Mouse (Mus musculus): ENCODE results near the gene Peak1.

Gene Peak1

DNA sequence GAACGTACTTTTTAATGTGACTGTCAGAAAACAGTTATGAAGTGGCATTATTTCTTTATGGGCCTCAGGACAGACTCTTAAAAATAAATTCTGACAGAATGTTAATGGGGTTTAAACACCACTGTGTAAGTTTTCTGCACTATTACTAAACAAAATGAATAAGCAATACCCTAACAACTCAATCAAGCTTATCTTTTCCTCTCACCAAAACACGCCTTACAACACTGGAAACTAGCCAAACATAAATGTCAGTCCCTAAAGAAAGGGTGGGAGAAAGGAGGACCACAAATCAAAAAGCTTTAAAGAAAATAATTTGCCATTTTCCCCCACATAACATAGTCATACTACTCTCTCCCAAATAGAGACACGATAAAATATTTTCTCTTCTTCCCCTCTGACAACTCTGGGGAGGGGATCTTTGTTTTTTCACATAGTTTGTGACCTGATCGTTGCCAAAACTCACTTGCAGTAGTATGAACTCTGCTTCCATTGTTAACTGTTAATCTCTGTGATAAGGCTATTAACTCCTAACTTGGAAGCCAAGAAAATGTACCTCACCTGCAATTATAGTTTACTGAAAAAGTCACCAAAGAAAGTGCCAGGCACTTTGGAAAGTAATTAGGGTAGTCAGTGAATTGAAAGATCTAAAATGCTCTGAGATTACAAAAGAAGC is 1.8 kb downstream of the Peak1 start:
- DNase-seq (ENCODE audit: low read depth, low spot score): no peak

- no peak for DNase-seq (ENCODE audit: low read depth, low spot score)
Observed at GRCm38 (mm10) chr9:56415393-56415792, 2.5 kb downstream of the Peak1 start.

GRCm38 (mm10) chr9:56414322-56414721 is 3.5 kb downstream of the Peak1 start:
- DNase-seq (ENCODE audit: low read depth, low spot score): no peak

DNA sequence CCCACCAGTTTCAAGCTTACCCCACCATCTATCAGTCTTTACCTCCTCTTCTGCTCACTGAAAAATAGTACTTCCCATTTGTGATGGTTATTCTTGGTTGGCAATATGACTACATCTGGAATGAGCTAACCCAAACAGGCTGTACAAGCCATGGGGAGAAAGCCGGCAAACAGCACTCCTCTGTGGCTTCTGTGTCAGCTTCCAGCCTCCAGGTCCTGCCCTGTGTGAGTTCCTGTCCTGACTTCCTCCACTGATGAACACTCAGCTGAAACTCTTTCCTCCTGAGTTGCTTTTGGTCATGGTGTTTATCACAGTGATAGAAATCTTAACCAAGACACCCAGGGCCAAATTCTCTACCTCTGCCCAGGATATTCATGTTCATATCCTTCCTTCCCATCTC is 5.2 kb downstream of the Peak1 start:
- DNase-seq (ENCODE audit: low read depth, low spot score): no peak

DNA sequence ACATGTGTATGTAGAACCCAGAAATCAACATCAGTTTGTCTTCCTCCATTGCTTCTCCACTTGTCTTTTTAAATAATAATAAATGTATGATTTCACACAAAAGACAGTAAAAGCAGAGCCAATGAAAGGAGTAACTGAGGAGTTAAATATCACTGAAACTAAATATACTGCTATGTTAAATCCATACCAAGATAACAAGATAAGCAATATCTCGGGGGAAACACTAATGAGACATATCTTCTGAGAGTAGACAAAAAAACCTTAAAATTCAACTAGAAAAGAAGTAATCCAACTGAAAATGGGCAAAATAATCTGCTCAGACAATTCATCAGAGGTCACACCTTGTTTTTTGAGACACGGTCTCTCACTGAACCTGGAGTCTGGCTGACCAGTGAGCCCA is 7.9 kb downstream of the Peak1 start:
- DNase-seq (ENCODE audit: low read depth, low spot score): no peak

GRCm38 (mm10) chr9:56404619-56405018 is 13.2 kb downstream of the Peak1 start:
- no peak for DNase-seq (ENCODE audit: low read depth, low spot score)

- no peak for DNase-seq (ENCODE audit: low read depth, low spot score)
Observed at GRCm38 (mm10) chr9:56396306-56396705, 21.6 kb downstream of the Peak1 start.

GRCm38 (mm10) chr9:56392857-56393256 is 25.0 kb downstream of the Peak1 start:
- no peak for DNase-seq (ENCODE audit: low read depth, low spot score)

DNA sequence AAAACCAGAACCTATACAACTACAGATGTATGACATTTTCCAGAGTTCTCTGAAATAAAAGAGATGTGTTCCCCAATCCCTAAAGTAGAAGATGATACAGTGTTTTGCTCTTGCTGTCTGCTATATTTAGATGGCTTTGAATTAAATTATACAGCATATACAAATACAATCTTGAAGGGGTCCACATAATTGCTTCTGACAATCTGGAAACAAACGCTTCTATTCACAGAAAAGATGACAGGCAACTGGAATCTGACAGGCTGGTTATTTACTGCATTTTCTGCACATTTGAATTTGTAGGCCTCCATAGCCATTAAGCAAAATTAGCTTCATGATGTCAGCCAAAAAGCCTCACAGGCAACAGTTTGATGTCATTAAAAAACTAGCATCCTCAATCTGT is 35.1 kb downstream of the Peak1 start:
- no peak for DNase-seq (ENCODE audit: low read depth, low spot score)

DNA sequence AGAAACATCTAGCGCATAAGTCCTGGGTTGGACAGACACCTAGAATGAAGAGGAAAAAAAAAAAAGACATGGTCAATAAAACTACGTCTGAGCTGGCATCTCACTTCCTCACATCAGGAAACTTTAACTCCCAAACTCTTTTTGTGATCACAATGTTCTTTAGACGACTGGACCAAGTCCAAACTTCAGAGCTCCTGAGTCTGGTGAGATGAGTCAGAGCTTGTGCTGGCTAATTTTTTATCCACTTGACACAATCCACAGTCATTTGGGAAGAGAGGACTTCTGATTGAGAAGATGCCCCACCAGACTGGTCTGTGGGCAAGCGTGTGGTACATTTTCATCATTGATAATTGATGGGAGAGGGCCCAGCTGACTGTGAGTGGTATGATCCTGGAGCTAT is 43.5 kb downstream of the Peak1 start:
- no peak for DNase-seq (ENCODE audit: low read depth, low spot score)

GRCm38 (mm10) chr9:56370710-56371109 is 47.2 kb downstream of the Peak1 start:
- DNase-seq (ENCODE audit: low read depth, low spot score): no peak

- no peak for DNase-seq (ENCODE audit: low read depth, low spot score)
Observed at GRCm38 (mm10) chr9:56368814-56369213, 49.1 kb downstream of the Peak1 start.

- no peak for DNase-seq (ENCODE audit: low read depth, low spot score)
Observed at GRCm38 (mm10) chr9:56363306-56363705, 54.6 kb downstream of the Peak1 start.

GRCm38 (mm10) chr9:56359261-56359660 is 58.6 kb downstream of the Peak1 start:
- DNase-seq (ENCODE audit: low read depth, low spot score): no peak

- DNase-seq (ENCODE audit: low read depth, low spot score): no peak
Observed at GRCm38 (mm10) chr9:56355186-56355585, 62.7 kb downstream of the Peak1 start.

DNA sequence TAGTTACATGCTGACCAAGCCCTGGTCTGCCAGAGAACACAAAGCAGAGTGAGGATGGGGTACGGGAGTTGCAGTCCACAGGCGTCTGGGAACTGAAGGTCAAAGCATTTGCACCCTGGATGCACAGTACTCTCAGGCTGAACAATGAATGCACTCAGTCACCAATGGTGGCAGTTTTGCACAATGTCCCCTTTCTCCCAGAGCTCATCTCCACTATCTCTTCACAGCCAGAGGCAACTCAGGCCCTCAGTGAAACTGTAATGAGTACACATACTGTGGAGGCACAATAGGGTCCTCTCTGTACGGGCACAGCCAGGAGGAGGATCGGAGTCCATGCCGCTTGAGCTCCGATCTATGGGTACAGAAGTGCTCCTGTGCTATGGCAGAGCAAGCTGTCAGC is 71.5 kb downstream of the Peak1 start:
- no peak for DNase-seq (ENCODE audit: low read depth, low spot score)

- no peak for DNase-seq (ENCODE audit: low read depth, low spot score)
Observed at GRCm38 (mm10) chr9:56339426-56340195, 78.3 kb downstream of the Peak1 start.

DNA sequence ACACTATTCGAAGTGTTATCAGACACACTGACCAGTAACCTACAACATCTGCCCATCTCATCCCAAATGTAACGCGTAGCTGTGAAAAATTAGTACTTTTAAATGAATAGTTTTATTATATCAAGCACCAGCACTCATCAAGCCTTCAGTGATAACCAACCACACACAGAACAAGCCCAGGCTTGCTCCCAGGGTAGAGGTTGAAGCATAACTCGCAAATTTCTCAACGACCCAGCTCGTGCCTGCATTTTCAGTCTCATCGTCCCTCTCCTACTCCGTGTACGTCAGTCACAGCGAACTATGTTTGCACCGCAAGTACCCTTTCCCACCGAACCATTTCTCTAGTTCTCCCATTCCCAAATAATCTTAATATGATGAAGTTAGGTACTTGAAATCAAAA is 83.5 kb downstream of the Peak1 start:
- no peak for DNase-seq (ENCODE audit: low read depth, low spot score)

DNA sequence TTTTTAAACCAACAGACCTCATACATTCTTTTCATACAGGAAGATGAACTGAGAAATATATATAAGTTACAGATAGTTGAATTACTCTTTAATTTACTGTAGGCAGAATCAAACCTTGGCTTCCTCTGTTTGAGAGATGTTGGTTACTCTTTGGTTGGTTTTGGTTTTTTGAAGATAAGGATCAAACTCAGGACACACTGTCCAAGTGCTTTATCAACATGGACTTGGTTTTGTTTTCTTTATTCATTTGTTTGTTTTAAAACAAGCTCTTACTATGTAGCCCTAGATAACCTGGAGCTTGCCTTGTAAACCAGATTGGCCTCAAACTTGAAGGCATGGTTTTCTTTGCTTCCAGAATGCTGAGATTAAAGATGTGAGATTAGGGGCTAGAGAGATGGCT is 85.1 kb downstream of the Peak1 start:
- no peak for DNase-seq (ENCODE audit: low read depth, low spot score)

- no peak for DNase-seq (ENCODE audit: low read depth, low spot score)
Observed at GRCm38 (mm10) chr9:56326511-56327005, 91.3 kb downstream of the Peak1 start.

- no peak for DNase-seq (ENCODE audit: low read depth, low spot score)
Observed at GRCm38 (mm10) chr9:56325725-56326124, 92.1 kb downstream of the Peak1 start.

DNA sequence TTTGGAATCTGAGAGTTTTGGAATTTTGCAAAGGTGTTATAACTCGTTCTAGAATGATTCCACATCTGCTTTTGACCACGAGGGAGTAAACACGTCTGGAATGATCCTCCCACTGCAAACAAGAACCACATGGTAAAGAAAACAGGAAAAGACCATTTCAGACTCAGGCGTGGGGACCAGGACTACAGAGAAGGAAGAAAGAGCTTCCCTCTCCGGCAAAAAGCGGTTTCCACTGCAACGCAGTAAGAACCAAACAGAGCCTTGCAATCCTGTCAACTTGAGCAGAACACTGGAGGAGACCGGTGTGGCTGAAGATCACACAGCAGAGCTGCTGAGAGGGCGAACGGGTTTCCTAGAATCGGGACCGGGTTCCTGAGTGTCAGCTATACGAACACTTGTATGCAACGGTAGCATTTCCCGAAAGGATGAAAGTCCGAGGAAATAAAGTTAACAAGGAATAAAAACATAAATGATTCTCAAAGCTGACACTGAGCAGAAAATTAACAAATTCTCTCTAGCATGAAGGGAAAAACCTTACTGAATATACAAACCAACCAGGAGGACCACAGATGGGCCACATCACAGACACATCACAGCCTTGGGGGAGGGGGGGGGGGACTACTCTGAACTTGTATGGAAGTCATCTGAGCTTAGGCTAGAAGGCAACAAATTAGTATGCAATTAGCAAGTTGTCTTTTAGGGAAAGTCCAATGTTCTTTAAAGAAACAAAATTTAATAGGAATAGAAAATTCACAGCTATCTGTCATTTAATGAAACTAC is 93.1 kb downstream of the Peak1 start:
- no peak for DNase-seq (ENCODE audit: low read depth, low spot score)
